Mouse (Mus musculus): Measurements from ENCODE around the gene Galns. TPM values are rescaled to one million over a fixed set of nuclear protein-coding genes. Genes with fewer than 3 reads are reported as not detected.
A peak's percentile ranks its signal among the peaks of the same experiment; 100 is the strongest.
"Not testable (repeated sequence)": the region's sequence is repeated elsewhere in the genome, so short reads cannot be mapped to it uniquely, and the experiment has no call there.

The Galns gene
- polyA plus RNA-seq, 1 experiment from 2014 or later, result 6.9 TPM

DNA sequence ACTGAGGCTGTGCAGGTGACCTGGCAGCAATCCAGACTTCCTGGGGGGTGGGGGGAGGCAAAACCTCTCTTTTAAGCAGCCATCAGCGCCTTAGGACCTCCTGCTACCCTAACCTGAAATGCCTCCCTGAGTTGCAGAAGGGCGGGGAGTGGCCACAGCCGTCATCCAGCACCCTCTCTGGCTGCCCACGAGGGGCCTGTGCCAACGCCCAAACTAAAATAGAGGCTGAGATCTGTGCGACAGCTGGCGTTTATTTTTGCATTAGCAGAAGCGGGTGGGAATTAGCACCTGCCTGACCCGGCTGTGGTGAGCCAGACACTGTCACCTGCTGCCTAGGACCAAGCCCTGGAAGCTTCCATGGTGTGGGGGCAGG lies 25.5 kb upstream of the Galns start:
- ATAC-seq (no peak), DNase-seq (no peak)
- no peaks in the 10 kb centered on the region for H3K9me3 ChIP-seq (ENCODE audit: low read length)
- H3K27ac ChIP-seq (ENCODE audit: low read depth), result no peak overlapping the region
- TF ChIP-seq CTCF (IDR thresholded peaks at IDR 0.05; ENCODE audit: low read depth), result no peak
- no peak for TF ChIP-seq EP300 (IDR thresholded peaks at IDR 0.05; ENCODE audit: low read depth)
- H3K4me2 ChIP-seq (ENCODE audit: low read depth, low read length), result no peak overlapping the region
- peaks cover 12% of the 10 kb centered on the region for H3K4me1 ChIP-seq (ENCODE audit: insufficient read depth)
- no peak overlapping the region for H3K9ac ChIP-seq (replicated peaks)
- H3K4me3 ChIP-seq (ENCODE audit: low read depth, low read length), result no peak overlapping the region
- peaks cover 15% of the 10 kb centered on the region for H3K36me3 ChIP-seq (replicated peaks; ENCODE audit: insufficient read depth, low read length)
- 69% methylated on average over 9 of the region's 9 CpGs for WGBS (ENCODE audit: insufficient replicate concordance)
- H3K27me3 ChIP-seq (ENCODE audit: insufficient read depth, low read length), result no peaks in the 10 kb centered on the region

DNA sequence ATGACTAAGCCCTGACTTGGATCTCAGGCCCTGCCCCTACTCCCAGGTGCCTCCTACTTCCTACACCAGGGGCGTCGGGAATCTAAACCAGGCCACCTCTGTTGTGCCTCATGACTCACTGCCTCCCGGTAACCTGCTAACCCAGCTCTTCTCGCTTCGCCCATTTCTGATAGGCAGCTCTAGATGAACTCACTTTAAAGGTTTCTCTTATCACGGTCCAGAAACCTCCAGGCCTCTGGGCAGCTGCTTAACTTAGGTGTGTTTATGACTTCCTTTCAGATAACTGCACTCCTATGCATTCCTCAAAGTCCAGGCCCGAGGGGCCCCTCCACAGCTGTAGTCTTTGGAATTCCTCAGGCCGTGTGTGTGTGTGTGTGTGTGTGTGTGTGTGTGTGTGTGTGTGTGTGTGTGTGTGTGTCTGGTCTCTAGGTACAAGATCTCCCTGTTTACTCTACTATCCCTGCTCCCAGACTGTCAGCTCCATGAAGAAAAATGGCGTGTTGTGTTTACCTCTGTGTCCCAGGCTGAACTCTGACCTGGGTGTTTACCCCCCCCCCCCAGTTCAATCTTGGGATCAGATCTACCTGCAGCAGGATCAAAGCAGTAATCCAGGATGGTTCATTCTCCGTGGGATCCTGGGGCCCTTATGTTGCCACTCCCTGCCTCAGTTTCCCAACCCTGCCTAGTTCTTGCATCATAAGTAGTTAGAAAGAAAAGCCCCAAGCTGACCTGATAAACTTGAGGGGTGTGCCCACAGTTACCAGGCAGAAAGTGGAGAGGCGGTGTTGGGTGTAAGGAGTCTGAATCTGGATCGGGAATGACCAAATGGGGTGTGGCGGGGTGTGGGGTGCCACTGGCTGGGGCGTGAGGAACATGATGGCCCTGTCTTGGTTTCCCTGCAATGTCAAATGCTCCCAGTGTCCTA lies 24.9 kb upstream of the Galns start:
- Histone ChIP-seq H3K9me3 (ENCODE audit: low read length) (no peaks in the 10 kb centered on the region), H3K4me1 (ENCODE audit: insufficient read depth) (peaks cover 12% of the 10 kb centered on the region), H3K36me3 (replicated peaks; ENCODE audit: insufficient read depth, low read length) (peaks cover 15% of the 10 kb centered on the region), H3K4me2 (ENCODE audit: low read depth, low read length) (no peak overlapping the region), H3K9ac (replicated peaks) (no peak overlapping the region), H3K27me3 (ENCODE audit: insufficient read depth, low read length) (no peaks in the 10 kb centered on the region), H3K27ac (ENCODE audit: low read depth) (peak overlapping the region; percentile 18; the same call in 1 of the 2 replicates), H3K4me3 (ENCODE audit: low read depth, low read length) (no peak overlapping the region)
- WGBS (ENCODE audit: insufficient replicate concordance), result 57% methylated on average over 14 of the region's 14 CpGs
- peak; percentile 82 for ATAC-seq
- TF ChIP-seq CTCF (IDR thresholded peaks at IDR 0.05; ENCODE audit: low read depth) (no peak), EP300 (IDR thresholded peaks at IDR 0.05; ENCODE audit: low read depth) (peak; percentile 80)
- DNase-seq, result no peak

DNA sequence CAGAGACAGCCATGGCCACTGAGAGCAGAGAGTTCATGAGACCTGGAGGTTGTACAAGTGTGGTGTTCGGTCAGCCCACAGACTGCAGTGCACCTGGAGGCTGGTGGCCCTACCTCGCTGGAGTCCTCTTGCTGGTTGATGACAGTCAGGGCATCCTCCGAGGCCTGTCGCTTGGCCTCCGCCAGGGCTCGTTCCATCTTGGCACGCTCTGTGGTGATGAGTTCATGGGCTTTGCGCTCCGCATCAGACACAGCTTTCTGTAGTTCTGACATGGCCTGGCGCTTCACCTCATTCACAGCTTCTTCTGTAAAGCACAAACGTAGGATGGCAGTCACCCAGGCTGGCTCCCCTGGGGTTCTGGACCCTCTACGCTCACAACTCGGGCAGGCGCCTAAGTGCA lies 21.9 kb upstream of the Galns start:
- Histone ChIP-seq H3K4me2 (ENCODE audit: low read depth, low read length) (no peak overlapping the region), H3K9ac (replicated peaks) (no peak overlapping the region), H3K9me3 (ENCODE audit: low read length) (no peaks in the 10 kb centered on the region), H3K27me3 (ENCODE audit: insufficient read depth, low read length) (no peaks in the 10 kb centered on the region), H3K27ac (ENCODE audit: low read depth) (no peak overlapping the region), H3K4me1 (ENCODE audit: insufficient read depth) (peaks cover 12% of the 10 kb centered on the region), H3K4me3 (ENCODE audit: low read depth, low read length) (no peak overlapping the region), H3K36me3 (replicated peaks; ENCODE audit: insufficient read depth, low read length) (peaks cover 15% of the 10 kb centered on the region; the same call in 1 of the 2 replicates)
- 93% methylated on average over 14 of the region's 14 CpGs for WGBS (ENCODE audit: insufficient replicate concordance)
- TF ChIP-seq EP300 (IDR thresholded peaks at IDR 0.05; ENCODE audit: low read depth) (no peak), CTCF (IDR thresholded peaks at IDR 0.05; ENCODE audit: low read depth) (no peak)
- no peak for ATAC-seq
- DNase-seq, result no peak

DNA sequence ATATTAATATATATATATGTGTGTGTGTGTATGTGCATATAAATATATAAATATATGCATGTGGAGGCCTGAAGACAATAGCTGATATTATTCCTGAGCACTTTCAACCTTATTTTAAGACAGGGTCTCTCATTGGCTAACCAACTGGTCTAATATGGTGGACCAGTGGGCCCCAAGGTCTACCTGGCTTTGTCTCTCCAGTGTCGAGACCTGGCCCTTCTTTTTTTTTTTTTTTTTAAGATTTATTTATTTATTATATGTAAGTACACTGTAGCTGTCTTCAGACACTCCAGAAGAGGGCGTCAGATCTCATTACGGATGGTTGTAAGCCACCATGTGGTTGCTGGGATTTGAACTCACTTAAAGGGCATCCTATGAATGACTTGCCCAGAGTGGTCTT lies 20.9 kb upstream of the Galns start:
- not testable (repeated sequence) for ATAC-seq; H3K4me2 ChIP-seq (ENCODE audit: low read depth, low read length); DNase-seq; H3K27me3 ChIP-seq (ENCODE audit: insufficient read depth, low read length); H3K4me3 ChIP-seq (ENCODE audit: low read depth, low read length); H3K9me3 ChIP-seq (ENCODE audit: low read length); H3K27ac ChIP-seq (ENCODE audit: low read depth); H3K9ac ChIP-seq (replicated peaks)
- WGBS (ENCODE audit: insufficient replicate concordance), result 69% methylated on average over 3 of the region's 3 CpGs
- H3K36me3 ChIP-seq (replicated peaks; ENCODE audit: insufficient read depth, low read length), result peaks cover 12% of the 10 kb centered on the region; the same call in 1 of the 2 replicates
- peaks cover 12% of the 10 kb centered on the region for H3K4me1 ChIP-seq (ENCODE audit: insufficient read depth)

DNA sequence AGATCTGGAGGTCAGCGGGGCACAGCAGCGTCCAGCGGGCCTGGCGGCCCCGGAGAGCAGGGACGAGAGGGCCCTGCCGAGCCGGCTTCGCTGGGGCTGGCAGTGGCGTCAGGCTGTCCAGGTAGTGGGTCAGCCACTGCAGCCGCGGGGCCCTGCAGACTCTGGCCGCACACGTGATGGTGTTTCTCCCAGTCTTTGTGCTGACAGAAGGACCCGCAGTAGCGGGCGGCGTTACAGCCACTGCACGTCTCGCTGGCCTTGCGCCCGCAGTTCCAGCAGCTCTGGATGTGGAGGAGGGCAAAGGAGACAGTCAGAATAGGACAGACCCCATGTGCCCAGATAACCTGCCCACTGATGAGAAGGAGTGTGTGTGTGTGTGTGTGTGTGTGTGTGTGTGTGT lies 19.4 kb upstream of the Galns start:
- DNase-seq (no peak), ATAC-seq (no peak)
- Histone ChIP-seq H3K27me3 (ENCODE audit: insufficient read depth, low read length) (no peaks in the 10 kb centered on the region), H3K27ac (ENCODE audit: low read depth) (no peak overlapping the region), H3K4me1 (ENCODE audit: insufficient read depth) (peaks cover 2% of the 10 kb centered on the region; the same call in 1 of the 2 replicates), H3K36me3 (replicated peaks; ENCODE audit: insufficient read depth, low read length) (peaks cover 12% of the 10 kb centered on the region; the same call in 1 of the 2 replicates), H3K4me3 (ENCODE audit: low read depth, low read length) (no peak overlapping the region), H3K4me2 (ENCODE audit: low read depth, low read length) (no peak overlapping the region), H3K9ac (replicated peaks) (no peak overlapping the region), H3K9me3 (ENCODE audit: low read length) (no peaks in the 10 kb centered on the region)
- 78% methylated on average over 22 of the region's 22 CpGs for WGBS (ENCODE audit: insufficient replicate concordance)
- no peak for TF ChIP-seq CTCF (IDR thresholded peaks at IDR 0.05; ENCODE audit: low read depth)
- no peak for TF ChIP-seq EP300 (IDR thresholded peaks at IDR 0.05; ENCODE audit: low read depth)

DNA sequence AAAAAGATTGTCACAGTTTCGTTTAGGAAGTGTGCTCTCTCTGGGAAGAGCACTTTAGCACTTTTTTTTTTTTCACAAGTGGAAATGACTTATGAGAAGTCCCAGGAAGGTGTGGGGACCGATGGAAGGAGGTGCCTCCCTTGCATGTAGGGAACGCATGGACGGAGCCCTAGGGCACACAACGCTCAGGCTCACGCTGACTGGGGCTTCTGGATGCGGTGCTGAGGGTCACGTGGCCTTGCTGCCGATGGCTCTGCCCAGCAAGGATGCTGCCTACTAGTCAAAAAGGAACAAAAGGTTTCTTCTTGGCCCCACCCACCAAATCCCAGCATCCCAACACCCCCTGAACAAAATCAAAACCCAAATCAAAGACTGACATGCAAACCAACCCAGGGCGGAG lies 18.1 kb upstream of the Galns start:
- H3K4me1 ChIP-seq (ENCODE audit: insufficient read depth), result no peaks in the 10 kb centered on the region
- TF ChIP-seq CTCF (IDR thresholded peaks at IDR 0.05; ENCODE audit: low read depth) (no peak), EP300 (IDR thresholded peaks at IDR 0.05; ENCODE audit: low read depth) (no peak)
- peaks cover 9% of the 10 kb centered on the region; the same call in 1 of the 2 replicates for H3K36me3 ChIP-seq (replicated peaks; ENCODE audit: insufficient read depth, low read length)
- no peak for ATAC-seq
- H3K27ac ChIP-seq (ENCODE audit: low read depth), result no peak overlapping the region
- no peak overlapping the region for H3K4me3 ChIP-seq (ENCODE audit: low read depth, low read length)
- 73% methylated on average over 10 of the region's 10 CpGs for WGBS (ENCODE audit: insufficient replicate concordance)
- H3K27me3 ChIP-seq (ENCODE audit: insufficient read depth, low read length), result no peaks in the 10 kb centered on the region
- no peak for DNase-seq
- H3K9ac ChIP-seq (replicated peaks), result no peak overlapping the region
- no peak overlapping the region for H3K4me2 ChIP-seq (ENCODE audit: low read depth, low read length)
- H3K9me3 ChIP-seq (ENCODE audit: low read length), result no peaks in the 10 kb centered on the region

All from liver, postnatal 0 days (tissue).